Mouse (Mus musculus) midbrain, embryonic 10.5 days (tissue): ENCODE data around the gene Anxa9. TPM values are rescaled to one million over a fixed set of nuclear protein-coding genes. Genes with fewer than 3 reads are reported as not detected.
"Not testable (repeated sequence)": the region's sequence is repeated elsewhere in the genome, so short reads cannot be mapped to it uniquely, and the experiment has no call there.

Experiments used
- DNase-seq: peaks from one replicate; pipeline ENCODE4 v3.0.0-alpha.2; 2017; ENCODE audit warnings: low spot score
- H3K27ac ChIP-seq: fragments of 300-500 bp; sonication (generic); replicated peaks from 2 replicates; pipeline ENCODE4 v1.5.1; 2016; ENCODE audit warnings: mild to moderate bottlenecking
- H3K27me3 ChIP-seq: fragments of 300-500 bp; sonication (generic); 2 replicates; pipeline ENCODE4 v1.6.1; 2016; ENCODE audit warnings: low read depth, mild to moderate bottlenecking; ENCODE audit not compliant: poor library complexity, severe bottlenecking
- H3K36me3 ChIP-seq: fragments of 300-500 bp; sonication (generic); 2 replicates; pipeline ENCODE4 v1.6.1; 2016; ENCODE audit warnings: mild to moderate bottlenecking, moderate library complexity
- H3K4me1 ChIP-seq: fragments of 300-500 bp; sonication (generic); 2 replicates; pipeline ENCODE4 v1.6.1; 2016
- H3K4me3 ChIP-seq: fragments of 300-500 bp; sonication (generic); 2 replicates; pipeline ENCODE4 v1.5.1; 2016; ENCODE audit warnings: mild to moderate bottlenecking, moderate library complexity
- H3K9me3 ChIP-seq: fragments of 300-500 bp; sonication (generic); replicated peaks from 2 replicates; pipeline ENCODE4 v1.6.1; 2016; ENCODE audit warnings: mild to moderate bottlenecking
- WGBS: fragments of 180-500 bp; shearing (Covaris S2); methylation state at CpG from one replicate; pipeline ENCODE4 v1.1.7; 2016; 5-methylcytosine and 5-hydroxymethylcytosine counted together
- polyA plus RNA-seq: library from polyadenylated mRNA; unstranded; fragments of >200 nt; fragmentation: Nextera tagmentation; extraction: Ambion mirVana; gene quantifications from 2 replicates; pipeline ENCODE4 v1.2.1, GENCODE M21; 2016

The Anxa9 gene
- 1.5 and 1.9 TPM in 2 replicates for polyA plus RNA-seq

DNA sequence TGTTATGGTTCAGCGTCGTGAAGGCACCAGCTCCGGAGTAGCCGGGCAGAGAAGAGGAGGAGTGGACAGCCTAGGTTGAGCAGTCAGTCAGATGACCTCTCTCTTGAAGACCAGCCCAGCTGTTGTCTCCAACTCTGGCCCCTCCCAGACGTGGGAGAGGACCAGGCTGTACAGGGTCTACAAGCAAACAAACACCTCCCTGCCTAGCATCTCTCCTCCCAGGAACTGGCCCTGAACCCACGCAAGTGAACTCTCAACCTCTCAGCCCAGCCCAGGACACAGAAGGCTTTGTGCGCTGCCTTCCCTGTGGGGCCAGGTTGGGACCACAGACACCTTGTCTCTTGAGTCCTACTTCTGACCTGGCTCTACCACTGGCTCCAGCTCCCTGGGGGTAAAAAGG is at the start of gene Anxa9:
Gene Anxa9, minus strand, starts transcription at position 77 of the 400 bp plus-strand sequence.
- WGBS = 63% methylated on average over 7 of the region's 7 CpGs
- no peaks in the 10 kb centered on the region for H3K9me3 ChIP-seq
- no peaks in the 10 kb centered on the region for H3K27me3 ChIP-seq
- no peak within 1 kb of the TSS for H3K27ac ChIP-seq
- no peak within 1 kb of the TSS for H3K4me3 ChIP-seq
- DNase-seq = no peak
- H3K36me3 ChIP-seq = 0 out of 2 replicates have a peak, but pooled peaks cover 3% of the 10 kb centered on the region
- H3K4me1 ChIP-seq = no peaks in the 10 kb centered on the region

DNA sequence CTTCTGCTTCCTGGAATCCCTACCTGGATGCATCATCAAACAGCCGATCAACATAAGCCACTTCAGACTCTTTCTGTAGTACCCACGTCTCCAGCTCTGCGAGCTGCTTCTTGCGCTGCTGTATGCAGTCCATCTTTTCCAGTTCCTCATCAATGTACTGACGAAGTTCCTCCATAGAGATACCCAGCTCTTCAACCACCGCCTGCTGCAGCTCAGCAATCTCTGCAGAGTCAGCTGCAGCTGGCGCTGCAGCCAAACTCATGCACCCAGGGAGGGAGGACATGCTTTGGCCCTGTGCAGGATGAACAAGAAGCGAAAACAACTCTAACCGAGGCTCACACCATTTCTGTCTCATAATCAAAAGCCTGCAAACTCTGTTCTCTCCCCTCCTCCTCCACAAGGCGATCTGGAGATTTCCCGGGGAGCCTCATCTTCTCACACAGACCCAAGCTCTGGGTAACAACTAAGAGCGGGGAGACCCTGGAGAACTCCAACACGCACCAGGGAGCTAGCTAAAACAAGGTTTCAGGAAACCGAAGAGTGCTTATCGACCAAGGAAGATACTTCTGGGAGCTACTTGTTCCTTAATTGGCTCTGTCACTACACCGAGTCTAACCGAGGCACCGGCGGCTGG is 49.1 kb upstream of the Anxa9 start:
- H3K27ac ChIP-seq, H3K4me1 ChIP-seq, H3K27me3 ChIP-seq, DNase-seq, H3K9me3 ChIP-seq: not testable (repeated sequence)
- WGBS = 36% methylated on average over 12 of the region's 19 CpGs
- Histone ChIP-seq H3K4me3 (peak overlapping the region; percentile 63), H3K36me3 (peaks cover 38% of the 10 kb centered on the region)

DNA sequence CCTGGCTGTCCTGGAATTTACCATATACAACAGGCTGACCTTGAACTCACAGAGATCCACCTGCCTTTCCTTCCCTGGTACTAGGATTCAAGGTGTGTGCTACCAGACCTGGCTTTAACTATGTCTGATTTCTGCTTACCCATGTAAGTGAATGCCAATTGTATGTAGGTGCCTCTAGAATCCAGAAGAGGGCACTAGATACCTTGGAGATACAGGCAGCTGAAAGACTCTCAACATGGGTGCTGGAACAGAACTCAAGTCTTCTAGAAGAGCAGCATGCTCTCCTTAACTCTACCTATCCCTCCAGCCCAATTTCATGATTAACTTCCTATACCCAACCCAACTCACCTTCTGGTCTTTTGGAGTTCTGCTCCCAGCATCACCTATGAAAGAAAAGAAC is 42.5 kb upstream of the Anxa9 start:
- no peak for DNase-seq
- peaks cover 95% of the 10 kb centered on the region for H3K36me3 ChIP-seq
- no peaks in the 10 kb centered on the region for H3K27me3 ChIP-seq
- no peak overlapping the region for H3K27ac ChIP-seq
- H3K4me1 ChIP-seq = no peaks in the 10 kb centered on the region
- H3K9me3 ChIP-seq = peaks cover 5% of the 10 kb centered on the region
- no peak overlapping the region for H3K4me3 ChIP-seq

DNA sequence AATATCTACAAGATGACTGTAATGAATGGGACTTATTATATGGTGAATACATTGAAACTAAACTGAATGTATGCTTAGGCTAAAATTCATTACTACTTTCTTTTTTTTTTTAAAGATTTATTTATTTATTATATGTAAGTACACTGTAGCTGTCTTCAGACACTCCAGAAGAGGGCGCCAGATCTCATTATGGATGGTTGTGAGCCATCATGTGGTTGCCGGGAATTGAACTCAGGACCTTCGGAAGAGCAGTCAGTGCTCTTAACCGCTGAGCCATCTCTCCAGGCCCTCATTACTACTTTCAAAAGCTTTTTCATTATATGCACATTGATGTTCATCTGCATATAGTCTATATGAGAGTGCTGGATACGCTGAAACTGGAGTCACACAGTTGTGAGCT is 41.4 kb upstream of the Anxa9 start:
- 95% methylated on average over 5 of the region's 5 CpGs for WGBS
- peaks cover 96% of the 10 kb centered on the region for H3K36me3 ChIP-seq
- not testable (repeated sequence) for H3K4me3 ChIP-seq, H3K4me1 ChIP-seq, H3K9me3 ChIP-seq, H3K27ac ChIP-seq, H3K27me3 ChIP-seq, DNase-seq

DNA sequence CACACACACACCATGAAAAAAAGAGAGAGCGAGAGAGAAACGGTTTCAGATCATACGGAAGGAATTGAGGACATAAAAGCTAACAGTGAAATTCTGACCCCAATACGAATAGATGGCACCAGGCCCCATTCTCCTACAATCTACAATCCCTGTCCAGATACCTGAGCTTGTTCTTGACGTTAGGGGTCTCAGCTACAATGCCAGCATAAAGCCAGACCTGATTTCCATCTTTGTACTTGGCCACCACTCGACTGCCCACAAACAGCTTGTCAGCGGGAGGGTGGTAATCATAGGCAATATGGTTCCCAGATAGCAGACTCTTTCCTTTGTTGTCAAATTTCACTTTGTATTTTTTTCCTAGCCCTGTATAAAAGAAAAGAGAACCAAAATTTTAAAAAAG is 39.5 kb upstream of the Anxa9 start:
- Histone ChIP-seq H3K27me3 (no peaks in the 10 kb centered on the region), H3K4me1 (no peaks in the 10 kb centered on the region), H3K9me3 (peaks cover 5% of the 10 kb centered on the region), H3K27ac (no peak overlapping the region), H3K4me3 (no peak overlapping the region), H3K36me3 (peaks cover 96% of the 10 kb centered on the region)
- WGBS = 95% methylated on average over 7 of the region's 7 CpGs
- DNase-seq = no peak

DNA sequence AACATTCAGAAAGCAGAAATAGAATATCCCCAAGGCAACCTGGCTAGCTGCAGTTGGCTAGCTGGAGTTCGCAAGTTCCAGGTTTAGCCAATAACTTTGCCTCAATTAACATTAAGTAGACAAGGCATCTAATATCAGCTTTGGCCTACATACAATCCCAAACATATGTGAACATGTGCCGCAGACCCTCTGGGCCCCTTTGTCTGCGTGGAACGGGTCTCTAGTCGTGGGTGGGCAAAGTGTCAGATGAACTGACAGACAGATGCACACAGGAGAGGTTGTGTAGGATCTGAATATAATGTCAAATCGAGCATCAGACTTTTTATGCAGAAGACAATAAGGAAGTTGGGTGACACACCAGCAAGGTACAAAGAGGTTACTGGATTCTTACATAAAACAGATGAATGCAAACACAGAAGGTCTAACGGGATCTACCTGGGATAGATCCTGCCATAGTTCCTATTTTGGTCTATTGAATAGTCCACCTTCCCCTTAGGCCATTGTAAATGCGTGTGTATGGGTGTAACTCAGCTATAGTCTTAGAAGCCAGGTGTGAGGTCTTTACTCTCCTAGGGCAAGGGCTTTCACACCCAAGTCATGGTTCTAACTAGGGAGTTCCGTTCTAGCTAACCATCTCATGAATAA is 36.5 kb upstream of the Anxa9 start:
- H3K36me3 ChIP-seq = peaks cover 96% of the 10 kb centered on the region
- not testable (repeated sequence) for H3K4me1 ChIP-seq, H3K4me3 ChIP-seq, H3K27me3 ChIP-seq, DNase-seq, H3K27ac ChIP-seq, H3K9me3 ChIP-seq
- WGBS = 96% methylated on average over 9 of the region's 9 CpGs

DNA sequence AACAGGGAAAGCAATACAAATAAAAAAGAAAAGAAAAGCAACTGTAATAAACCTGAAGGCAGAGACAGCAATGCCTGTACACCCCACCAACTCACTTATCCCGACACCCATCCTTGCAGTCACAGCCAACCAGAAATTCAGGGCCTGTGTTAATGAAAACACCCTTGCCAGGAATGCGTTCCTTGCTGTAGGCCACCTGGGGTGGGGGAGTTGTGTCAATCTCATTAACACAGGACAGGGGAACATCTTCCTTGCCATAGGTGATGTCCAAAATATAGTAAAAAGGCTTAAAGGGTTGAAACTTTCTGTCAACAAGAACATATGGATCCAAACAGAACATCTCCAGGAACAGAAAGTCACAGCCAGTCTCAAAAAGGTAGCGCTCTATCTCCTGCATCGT is 31.3 kb upstream of the Anxa9 start:
- Histone ChIP-seq H3K36me3 (peaks cover 100% of the 10 kb centered on the region), H3K27me3 (no peaks in the 10 kb centered on the region), H3K27ac (no peak overlapping the region), H3K4me3 (no peak overlapping the region), H3K9me3 (no peaks in the 10 kb centered on the region), H3K4me1 (no peaks in the 10 kb centered on the region)
- 97% methylated on average over 4 of the region's 4 CpGs for WGBS
- DNase-seq = no peak

DNA sequence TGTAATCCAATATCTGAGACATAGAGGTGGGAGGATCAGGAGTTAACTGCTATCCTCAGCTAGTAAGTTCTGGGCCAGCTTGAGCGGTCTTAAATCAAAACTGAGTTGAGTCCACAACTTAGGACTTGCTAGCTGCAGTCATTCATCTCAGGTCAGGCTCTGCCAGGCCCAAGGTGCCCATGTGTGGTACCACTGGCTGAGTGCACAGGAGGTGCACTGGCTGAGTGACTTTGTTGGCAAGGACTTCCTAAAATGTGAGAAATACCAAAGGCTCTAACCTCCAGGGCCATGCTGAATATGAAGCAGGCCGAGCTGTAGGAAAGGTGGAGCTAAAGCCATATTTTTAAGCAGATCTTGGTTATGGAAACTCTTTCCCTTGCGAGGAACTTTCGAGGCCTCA is 30.4 kb upstream of the Anxa9 start:
- H3K36me3 ChIP-seq = peaks cover 100% of the 10 kb centered on the region
- H3K4me3 ChIP-seq = no peak overlapping the region
- DNase-seq = no peak
- WGBS = 95% methylated on average over 4 of the region's 4 CpGs
- H3K9me3 ChIP-seq = no peaks in the 10 kb centered on the region
- no peaks in the 10 kb centered on the region for H3K4me1 ChIP-seq
- no peaks in the 10 kb centered on the region for H3K27me3 ChIP-seq
- no peak overlapping the region for H3K27ac ChIP-seq

DNA sequence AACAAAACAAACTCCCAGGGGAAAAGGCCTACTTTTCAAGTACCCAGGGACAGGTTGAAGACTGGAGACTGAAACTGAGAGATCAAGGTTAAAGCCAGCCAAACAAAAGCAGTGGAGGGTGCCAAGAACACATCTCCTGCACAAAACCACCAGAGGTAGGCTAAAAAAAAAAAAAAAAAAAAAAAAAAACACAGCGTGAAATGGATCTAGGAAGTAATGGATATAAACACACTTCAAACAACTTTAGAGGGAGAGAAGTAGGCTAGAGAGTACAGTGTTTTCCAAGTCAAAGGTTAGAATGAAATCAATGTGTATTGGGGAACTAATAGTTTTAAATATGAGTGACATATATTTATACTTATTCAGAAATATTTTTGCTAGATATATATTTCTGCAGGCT is 24.6 kb upstream of the Anxa9 start:
- Histone ChIP-seq H3K4me3 (no peak overlapping the region), H3K36me3 (peaks cover 100% of the 10 kb centered on the region), H3K4me1 (no peaks in the 10 kb centered on the region), H3K27ac (no peak overlapping the region), H3K9me3 (no peaks in the 10 kb centered on the region), H3K27me3 (no peaks in the 10 kb centered on the region)
- DNase-seq = no peak
- WGBS = 89% methylated on average over 1 of the region's 1 CpGs

DNA sequence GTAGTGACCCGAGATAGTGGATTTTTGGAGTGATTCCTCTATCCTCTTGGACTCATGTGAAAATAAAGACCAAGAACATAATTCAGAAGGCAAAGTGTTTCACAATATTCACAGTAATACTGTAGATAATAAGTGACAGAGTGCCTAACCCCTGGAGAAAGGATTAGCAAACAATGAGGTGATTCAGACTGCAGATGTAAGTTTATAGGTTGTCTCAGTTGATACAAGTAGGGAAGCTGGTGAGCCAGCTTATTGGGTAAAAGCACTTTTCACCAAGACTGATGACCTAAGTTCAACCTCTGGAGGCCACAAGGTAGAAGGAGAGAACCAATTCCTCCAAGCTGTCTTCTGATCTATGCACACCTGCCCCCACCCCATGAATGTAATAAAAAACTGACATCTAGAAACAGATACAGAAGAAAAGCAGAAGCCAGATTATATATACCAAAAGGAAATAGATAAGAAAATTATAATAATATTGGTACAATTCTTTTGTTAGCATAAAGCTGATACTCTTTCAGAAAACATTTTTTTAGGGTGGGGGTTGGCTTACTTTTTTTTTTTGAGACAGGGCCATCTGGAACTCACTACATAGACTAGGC is 21.9 kb upstream of the Anxa9 start:
- Histone ChIP-seq H3K27me3 (no peaks in the 10 kb centered on the region), H3K27ac (no peak overlapping the region), H3K4me1 (no peaks in the 10 kb centered on the region), H3K36me3 (peaks cover 100% of the 10 kb centered on the region), H3K9me3 (no peaks in the 10 kb centered on the region), H3K4me3 (no peak overlapping the region)
- 96% methylated on average over 1 of the region's 1 CpGs for WGBS
- no peak for DNase-seq

DNA sequence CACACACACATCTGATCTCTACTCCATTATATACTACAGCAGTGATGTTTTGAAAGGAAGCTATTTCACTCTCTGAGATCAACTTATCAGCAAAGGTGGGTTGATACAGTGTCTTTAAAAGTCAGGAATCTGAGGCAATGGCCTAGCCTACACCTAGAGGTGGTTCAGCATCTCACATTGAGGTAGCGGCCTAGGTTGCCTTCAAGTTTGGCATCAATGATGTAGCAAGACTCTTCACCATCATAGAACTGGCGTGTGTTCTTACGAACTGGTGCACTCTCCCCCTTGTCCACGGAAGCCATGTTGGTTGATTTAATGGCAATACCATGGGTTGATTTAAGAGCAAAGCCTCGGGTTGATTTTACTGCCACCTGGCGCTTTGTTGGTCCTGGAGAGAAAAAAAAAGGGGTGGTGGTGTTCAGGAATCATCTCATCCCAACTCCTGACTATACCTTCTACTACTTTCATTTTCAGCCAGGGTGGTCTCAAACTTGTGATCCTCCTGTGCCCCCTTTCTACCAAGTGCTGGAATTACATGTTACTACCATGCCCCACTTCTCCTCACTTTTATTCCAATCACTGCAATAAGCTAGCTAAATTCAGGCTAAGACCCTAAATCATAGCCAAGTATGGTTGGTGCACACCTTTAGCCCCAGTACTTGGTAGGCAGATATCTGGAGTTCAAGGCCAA is 17.6 kb upstream of the Anxa9 start:
- Histone ChIP-seq H3K9me3 (no peaks in the 10 kb centered on the region), H3K4me3 (no peak overlapping the region), H3K4me1 (peaks cover 10% of the 10 kb centered on the region), H3K27me3 (no peaks in the 10 kb centered on the region), H3K27ac (no peak overlapping the region), H3K36me3 (peaks cover 99% of the 10 kb centered on the region)
- 92% methylated on average over 6 of the region's 6 CpGs for WGBS
- DNase-seq = no peak

DNA sequence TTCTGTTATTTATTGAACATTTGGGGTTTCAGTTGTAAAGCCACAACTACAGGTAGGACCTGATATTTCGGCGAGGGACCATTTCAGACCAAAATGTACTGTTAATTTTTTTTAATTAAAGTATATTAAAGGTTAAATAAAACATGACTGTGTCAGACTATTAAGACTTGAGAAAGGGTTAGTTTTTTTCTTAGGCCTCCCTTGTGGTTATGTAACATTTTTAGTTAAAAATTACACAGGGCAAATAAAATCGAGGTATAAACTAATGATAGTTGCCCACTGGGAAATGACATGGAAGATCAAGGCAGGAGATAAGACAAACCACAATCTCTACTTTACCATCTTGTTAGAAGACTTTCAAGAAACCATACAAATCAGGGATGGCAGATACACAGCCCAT is 16.5 kb upstream of the Anxa9 start:
- WGBS = 94% methylated on average over 3 of the region's 3 CpGs
- Histone ChIP-seq H3K36me3 (peaks cover 89% of the 10 kb centered on the region), H3K9me3 (no peaks in the 10 kb centered on the region), H3K4me3 (no peak overlapping the region), H3K27ac (no peak overlapping the region), H3K4me1 (peaks cover 19% of the 10 kb centered on the region), H3K27me3 (no peaks in the 10 kb centered on the region)
- DNase-seq = no peak
